Mouse (Mus musculus): ENCODE measurements around the gene Uxs1. TPM values are rescaled to one million over a fixed set of nuclear protein-coding genes. Genes with fewer than 3 reads are reported as not detected.

Gene Uxs1
- polyA plus RNA-seq, 1 experiment from 2014 or later = 19.4 TPM

GRCm38 (mm10) chr1:43785316-43785715 lies 42.3 kb downstream of the Uxs1 start:
- H3K27ac ChIP-seq = no peak overlapping the region
- no peaks in the 10 kb centered on the region for H3K9me3 ChIP-seq
- no peaks in the 10 kb centered on the region for H3K4me1 ChIP-seq (replicated peaks)
- no peak for DNase-seq (ENCODE audit: low spot score)
- no peaks in the 10 kb centered on the region for H3K27me3 ChIP-seq (ENCODE audit: insufficient read depth, poor library complexity, severe bottlenecking)
- no peak overlapping the region for H3K4me3 ChIP-seq
- H3K36me3 ChIP-seq = peaks cover 31% of the 10 kb centered on the region
- WGBS = 92% methylated on average over 5 of the region's 5 CpGs

GRCm38 (mm10) chr1:43783186-43783585 lies 44.4 kb downstream of the Uxs1 start:
- 96% methylated on average over 3 of the region's 3 CpGs for WGBS
- Histone ChIP-seq H3K36me3 (peaks cover 38% of the 10 kb centered on the region), H3K9me3 (no peaks in the 10 kb centered on the region), H3K27ac (no peak overlapping the region), H3K4me1 (replicated peaks) (no peaks in the 10 kb centered on the region), H3K27me3 (ENCODE audit: insufficient read depth, poor library complexity, severe bottlenecking) (no peaks in the 10 kb centered on the region), H3K4me3 (no peak overlapping the region)
- DNase-seq (ENCODE audit: low spot score) = no peak

GRCm38 (mm10) chr1:43782680-43783079 lies 44.9 kb downstream of the Uxs1 start:
- H3K9me3 ChIP-seq = no peaks in the 10 kb centered on the region
- H3K36me3 ChIP-seq = peaks cover 38% of the 10 kb centered on the region
- no peak overlapping the region for H3K4me3 ChIP-seq
- no peak for DNase-seq (ENCODE audit: low spot score)
- no peaks in the 10 kb centered on the region for H3K4me1 ChIP-seq (replicated peaks)
- WGBS = 93% methylated on average over 3 of the region's 3 CpGs
- H3K27me3 ChIP-seq (ENCODE audit: insufficient read depth, poor library complexity, severe bottlenecking) = no peaks in the 10 kb centered on the region
- H3K27ac ChIP-seq = no peak overlapping the region

GRCm38 (mm10) chr1:43781672-43782071 lies 45.9 kb downstream of the Uxs1 start:
- H3K36me3 ChIP-seq = peaks cover 39% of the 10 kb centered on the region
- H3K27ac ChIP-seq = no peak overlapping the region
- H3K27me3 ChIP-seq (ENCODE audit: insufficient read depth, poor library complexity, severe bottlenecking) = no peaks in the 10 kb centered on the region
- no peak overlapping the region for H3K4me3 ChIP-seq
- no peaks in the 10 kb centered on the region for H3K4me1 ChIP-seq (replicated peaks)
- 91% methylated on average over 3 of the region's 3 CpGs for WGBS
- DNase-seq (ENCODE audit: low spot score) = no peak
- no peaks in the 10 kb centered on the region for H3K9me3 ChIP-seq

- Histone ChIP-seq H3K27ac (no peak overlapping the region), H3K9me3 (no peaks in the 10 kb centered on the region), H3K4me1 (replicated peaks) (no peaks in the 10 kb centered on the region), H3K36me3 (peaks cover 38% of the 10 kb centered on the region), H3K4me3 (no peak overlapping the region), H3K27me3 (ENCODE audit: insufficient read depth, poor library complexity, severe bottlenecking) (no peaks in the 10 kb centered on the region)
- 81% methylated on average over 2 of the region's 2 CpGs for WGBS
- no peak for DNase-seq (ENCODE audit: low spot score)
Measured at GRCm38 (mm10) chr1:43781195-43781594, 46.4 kb downstream of the Uxs1 start.

GRCm38 (mm10) chr1:43776106-43776505 lies 51.5 kb downstream of the Uxs1 start:
- H3K4me3 ChIP-seq = no peak overlapping the region
- WGBS = 87% methylated on average over 3 of the region's 3 CpGs
- H3K4me1 ChIP-seq (replicated peaks) = no peaks in the 10 kb centered on the region
- no peak for DNase-seq (ENCODE audit: low spot score)
- H3K9me3 ChIP-seq = 0 out of 2 replicates have a peak, but pooled peaks cover 5% of the 10 kb centered on the region
- no peaks in the 10 kb centered on the region for H3K27me3 ChIP-seq (ENCODE audit: insufficient read depth, poor library complexity, severe bottlenecking)
- peaks cover 70% of the 10 kb centered on the region for H3K36me3 ChIP-seq
- H3K27ac ChIP-seq = no peak overlapping the region

GRCm38 (mm10) chr1:43774126-43774525 lies 53.5 kb downstream of the Uxs1 start:
- H3K27me3 ChIP-seq (ENCODE audit: insufficient read depth, poor library complexity, severe bottlenecking) = no peaks in the 10 kb centered on the region
- WGBS = 95% methylated on average over 4 of the region's 4 CpGs
- 0 out of 2 replicates have a peak, but pooled peaks cover 5% of the 10 kb centered on the region for H3K9me3 ChIP-seq
- H3K4me3 ChIP-seq = no peak overlapping the region
- H3K27ac ChIP-seq = no peak overlapping the region
- H3K36me3 ChIP-seq = peaks cover 78% of the 10 kb centered on the region
- no peak for DNase-seq (ENCODE audit: low spot score)
- no peaks in the 10 kb centered on the region; the same call in 1 of the 2 replicates for H3K4me1 ChIP-seq (replicated peaks)

GRCm38 (mm10) chr1:43772694-43773093 lies 54.9 kb downstream of the Uxs1 start:
- H3K9me3 ChIP-seq = 0 out of 2 replicates have a peak, but pooled peaks cover 5% of the 10 kb centered on the region
- H3K27ac ChIP-seq = no peak overlapping the region
- H3K4me3 ChIP-seq = no peak overlapping the region
- WGBS = 98% methylated on average over 3 of the region's 3 CpGs
- H3K27me3 ChIP-seq (ENCODE audit: insufficient read depth, poor library complexity, severe bottlenecking) = no peaks in the 10 kb centered on the region
- DNase-seq (ENCODE audit: low spot score) = no peak
- H3K4me1 ChIP-seq (replicated peaks) = no peaks in the 10 kb centered on the region; the same call in 1 of the 2 replicates
- peaks cover 82% of the 10 kb centered on the region for H3K36me3 ChIP-seq

- H3K27me3 ChIP-seq (ENCODE audit: insufficient read depth, poor library complexity, severe bottlenecking) = no peaks in the 10 kb centered on the region
- no peaks in the 10 kb centered on the region; the same call in 1 of the 2 replicates for H3K4me1 ChIP-seq (replicated peaks)
- H3K4me3 ChIP-seq = no peak overlapping the region
- WGBS = 86% methylated on average over 3 of the region's 3 CpGs
- H3K36me3 ChIP-seq = peaks cover 81% of the 10 kb centered on the region
- 0 out of 2 replicates have a peak, but pooled peaks cover 5% of the 10 kb centered on the region for H3K9me3 ChIP-seq
- no peak overlapping the region for H3K27ac ChIP-seq
- DNase-seq (ENCODE audit: low spot score) = no peak
Measured at GRCm38 (mm10) chr1:43770032-43770431, 57.6 kb downstream of the Uxs1 start.

GRCm38 (mm10) chr1:43769348-43769747 lies 58.3 kb downstream of the Uxs1 start:
- Histone ChIP-seq H3K4me1 (replicated peaks) (no peaks in the 10 kb centered on the region; the same call in 1 of the 2 replicates), H3K36me3 (peaks cover 82% of the 10 kb centered on the region), H3K27me3 (ENCODE audit: insufficient read depth, poor library complexity, severe bottlenecking) (no peaks in the 10 kb centered on the region), H3K4me3 (no peak overlapping the region), H3K9me3 (0 out of 2 replicates have a peak, but pooled peaks cover 5% of the 10 kb centered on the region), H3K27ac (no peak overlapping the region)
- 87% methylated on average over 1 of the region's 1 CpGs for WGBS
- DNase-seq (ENCODE audit: low spot score) = no peak

- no peak overlapping the region for H3K4me3 ChIP-seq
- H3K27ac ChIP-seq = no peak overlapping the region
- 0 out of 2 replicates have a peak, but pooled peaks cover 5% of the 10 kb centered on the region for H3K9me3 ChIP-seq
- peaks cover 82% of the 10 kb centered on the region for H3K36me3 ChIP-seq
- no peak for DNase-seq (ENCODE audit: low spot score)
- H3K27me3 ChIP-seq (ENCODE audit: insufficient read depth, poor library complexity, severe bottlenecking) = no peaks in the 10 kb centered on the region
- 82% methylated on average over 4 of the region's 4 CpGs for WGBS
- H3K4me1 ChIP-seq (replicated peaks) = no peaks in the 10 kb centered on the region; the same call in 1 of the 2 replicates
Measured at GRCm38 (mm10) chr1:43768385-43768990, 59.1 kb downstream of the Uxs1 start.

GRCm38 (mm10) chr1:43766328-43766727 lies 61.3 kb downstream of the Uxs1 start:
- no peaks in the 10 kb centered on the region; the same call in 1 of the 2 replicates for H3K4me1 ChIP-seq (replicated peaks)
- H3K36me3 ChIP-seq = peaks cover 81% of the 10 kb centered on the region
- H3K27ac ChIP-seq = no peak overlapping the region
- whole genome bisulfite sequencing = 96% methylated on average over 2 of the region's 2 CpGs
- H3K4me3 ChIP-seq = no peak overlapping the region
- no peaks in the 10 kb centered on the region for H3K27me3 ChIP-seq (ENCODE audit: insufficient read depth, poor library complexity, severe bottlenecking)
- no peak for DNase-seq (ENCODE audit: low spot score)
- H3K9me3 ChIP-seq = no peaks in the 10 kb centered on the region

- 96% methylated on average over 2 of the region's 2 CpGs for WGBS
- H3K4me3 ChIP-seq = no peak overlapping the region
- no peak overlapping the region for H3K27ac ChIP-seq
- DNase-seq (ENCODE audit: low spot score) = no peak
- H3K27me3 ChIP-seq (ENCODE audit: insufficient read depth, poor library complexity, severe bottlenecking) = no peaks in the 10 kb centered on the region
- no peaks in the 10 kb centered on the region for H3K9me3 ChIP-seq
- H3K36me3 ChIP-seq = peaks cover 70% of the 10 kb centered on the region
- no peaks in the 10 kb centered on the region for H3K4me1 ChIP-seq (replicated peaks)
Measured at GRCm38 (mm10) chr1:43764481-43764880, 63.1 kb downstream of the Uxs1 start.

Measured in hindbrain, embryonic 10.5 days (tissue).